Mouse (Mus musculus) ES-Bruce4 (cell line): ENCODE data around the gene Atp1a2.

Experiments
- CTCF ChIP-seq: IDR thresholded peaks from one replicate; pipeline ENCODE4 v1.8.1; 2011; ENCODE audit warnings: low read depth, low read length
- EP300 ChIP-seq: IDR thresholded peaks from 2 replicates; pipeline ENCODE4 v1.6.1; 2011; ENCODE audit warnings: low read depth, low read length; ENCODE audit not compliant: insufficient read depth
- POLR2A ChIP-seq: IDR thresholded peaks from one replicate; pipeline ENCODE4 v1.8.1; 2011; ENCODE audit warnings: low read length; ENCODE audit not compliant: insufficient read depth

DNA sequence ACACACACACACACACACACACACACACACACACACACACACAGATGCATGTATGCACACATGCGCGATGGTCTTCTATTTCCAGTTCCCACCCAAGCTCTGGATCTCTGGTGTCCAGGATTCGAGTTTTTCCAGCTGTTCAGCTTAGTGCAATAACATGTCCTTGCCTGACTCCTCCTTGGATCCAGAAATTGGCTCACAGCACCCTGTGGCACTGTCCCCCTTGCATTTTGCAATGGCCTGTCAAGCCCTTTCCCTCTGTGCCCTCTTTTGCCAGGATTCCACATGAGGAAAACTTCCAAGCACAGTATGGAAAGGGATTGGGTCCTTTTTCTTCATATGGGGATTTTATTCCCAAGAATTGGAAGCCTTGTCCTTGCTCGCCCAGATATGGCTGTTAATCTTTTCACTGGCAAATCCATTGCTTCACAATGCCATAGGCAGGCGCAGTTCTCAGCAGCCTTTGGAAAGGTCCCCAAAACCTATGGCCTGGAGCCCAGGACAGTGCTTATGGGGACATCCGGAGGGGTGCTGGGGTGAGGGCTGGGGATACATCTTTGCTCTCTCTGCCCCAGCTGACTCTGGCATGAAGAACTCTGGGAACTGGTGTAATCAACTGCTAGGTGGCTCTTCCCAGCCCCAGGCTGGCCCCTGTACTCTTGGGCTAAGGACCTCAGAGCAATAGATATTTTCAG is 901 bp downstream of the Atp1a2 start:
- TF ChIP-seq CTCF (no peak), POLR2A (no peak), EP300 (no peak)
